Mouse (Mus musculus): ENCODE data around the gene Ptbp3.

Gene Ptbp3

GRCm38 (mm10) chr4:59471306-59471705, 77.9 kb downstream of the Ptbp3 start:
- DNase-seq: no peak

GRCm38 (mm10) chr4:59465449-59465848, 83.7 kb downstream of the Ptbp3 start:
- DNase-seq: no peak

GRCm38 (mm10) chr4:59464661-59465060, 84.5 kb downstream of the Ptbp3 start:
- DNase-seq: no peak

- no peak for DNase-seq
Measured at GRCm38 (mm10) chr4:59462494-59462893, 86.7 kb downstream of the Ptbp3 start.

GRCm38 (mm10) chr4:59461116-59461727, 87.9 kb downstream of the Ptbp3 start:
- DNase-seq: no peak

- no peak for DNase-seq
Measured at GRCm38 (mm10) chr4:59459216-59459955, 89.8 kb downstream of the Ptbp3 start.

GRCm38 (mm10) chr4:59457941-59458340, 91.2 kb downstream of the Ptbp3 start:
- DNase-seq: no peak

- no peak for DNase-seq
Measured at GRCm38 (mm10) chr4:59457091-59457490, 92.1 kb downstream of the Ptbp3 start.

GRCm38 (mm10) chr4:59455465-59455864, 93.7 kb downstream of the Ptbp3 start:
- no peak for DNase-seq

GRCm38 (mm10) chr4:59454046-59454445, 95.1 kb downstream of the Ptbp3 start:
- no peak for DNase-seq

GRCm38 (mm10) chr4:59452503-59452933, 96.6 kb downstream of the Ptbp3 start:
- DNase-seq: no peak

- DNase-seq: no peak
Measured at GRCm38 (mm10) chr4:59450906-59451305, 98.3 kb downstream of the Ptbp3 start.

- no peak for DNase-seq
Measured at GRCm38 (mm10) chr4:59450234-59450854, 98.8 kb downstream of the Ptbp3 start.

- no peak for DNase-seq
Measured at GRCm38 (mm10) chr4:59447296-59447695, 101.9 kb downstream of the Ptbp3 start.

- peak; percentile 58 for DNase-seq
Measured at GRCm38 (mm10) chr4:59445516-59445915, 103.6 kb downstream of the Ptbp3 start.

- DNase-seq: peak; percentile 40
Measured at GRCm38 (mm10) chr4:59444994-59445393, 104.2 kb downstream of the Ptbp3 start.

GRCm38 (mm10) chr4:59444085-59444484, 105.1 kb downstream of the Ptbp3 start:
- DNase-seq: peak; percentile 58

- DNase-seq: no peak
Measured at GRCm38 (mm10) chr4:59441265-59441664, 107.9 kb downstream of the Ptbp3 start.

GRCm38 (mm10) chr4:59439960-59440359, 109.2 kb downstream of the Ptbp3 start:
- no peak for DNase-seq

- DNase-seq: peak; percentile 33
Measured at GRCm38 (mm10) chr4:59439041-59439440, 110.1 kb downstream of the Ptbp3 start.

- peak; percentile 85 for DNase-seq
Measured at GRCm38 (mm10) chr4:59437990-59438854, 110.9 kb downstream of the Ptbp3 start, which contains the start of gene Susd1. Gene Susd1 (minus strand): TSS chr4:59438633.

GRCm38 (mm10) chr4:59435951-59436350, 113.2 kb downstream of the Ptbp3 start:
- no peak for DNase-seq

- no peak for DNase-seq
Measured at GRCm38 (mm10) chr4:59434039-59434438, 115.1 kb downstream of the Ptbp3 start.
